Mouse (Mus musculus): ENCODE measurements around the gene Zfp362. TPM values are rescaled to one million over a fixed set of nuclear protein-coding genes. Genes with fewer than 3 reads are reported as not detected.

The Zfp362 gene
- polyA plus RNA-seq (2012; rRNA removed; ENCODE audit: low replicate concordance): 28.7 and 64.3 TPM in 2 replicates

DNA sequence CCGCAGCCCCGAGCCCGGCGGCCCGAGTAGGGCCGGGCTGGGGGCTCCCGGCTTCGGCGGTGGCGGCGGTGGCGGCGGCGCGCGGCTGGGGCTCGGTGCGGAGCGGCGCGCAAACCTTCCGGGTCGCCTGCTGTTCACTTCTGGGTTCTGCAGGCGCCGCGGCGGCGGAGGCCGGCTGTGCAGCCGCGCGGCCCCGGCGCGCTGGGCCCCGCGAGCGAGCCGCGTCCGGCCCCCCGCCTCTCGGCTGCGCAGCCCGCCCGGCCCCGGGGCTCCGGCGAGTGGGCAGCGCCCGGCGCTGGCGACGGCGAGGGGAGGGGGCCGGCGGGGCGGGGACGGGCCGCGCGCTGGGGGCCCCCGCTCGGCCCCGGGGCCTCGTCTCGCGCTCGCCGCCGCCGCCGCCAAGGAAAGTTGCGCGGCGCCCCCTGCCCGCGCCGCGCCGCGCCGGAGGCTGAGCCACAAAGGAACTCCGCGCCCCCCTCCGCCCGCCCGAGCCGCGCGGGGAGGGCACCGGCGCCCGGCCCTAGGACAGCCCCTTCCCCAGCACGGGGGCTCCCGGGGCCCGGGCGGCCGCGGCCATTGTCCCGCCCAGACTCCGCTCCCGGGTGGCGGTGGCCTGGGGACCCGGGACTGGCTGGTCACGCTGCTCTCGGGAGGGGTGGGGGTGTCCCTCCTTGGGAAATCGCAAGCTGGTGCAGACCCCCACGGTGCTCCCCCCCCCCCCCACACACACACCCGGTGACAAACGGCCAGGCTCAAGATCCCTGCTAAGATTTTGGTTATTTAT, at the start of gene Zfp362:
Zfp362 (minus strand) TSS at position 3 of the 784 bp plus-strand sequence.

GRCm38 (mm10) chr4:128755064-128755463, 50.8 kb downstream of the Zfp362 start, which contains the start of gene A3galt2:
Gene A3galt2 (plus strand): TSS chr4:128755364.

Other genes with a start within 250 kb of the Zfp362 start
- 3.0 and 3.7 TPM in 2 replicates for gene Zscan20, start 195.9 kb downstream of the Zfp362 start, polyA plus RNA-seq (2012; rRNA removed; ENCODE audit: low replicate concordance)
- gene Tlr12, start 187.4 kb downstream of the Zfp362 start, polyA plus RNA-seq (2012; rRNA removed; ENCODE audit: low replicate concordance): 3.1 and 4.7 TPM in 2 replicates
- 68.4 and 102 TPM in 2 replicates for gene Phc2, start 151.3 kb downstream of the Zfp362 start, polyA plus RNA-seq (2012; rRNA removed; ENCODE audit: low replicate concordance)
- 0.61 and 0.69 TPM in 2 replicates for gene A3galt2, start 50.7 kb downstream of the Zfp362 start, polyA plus RNA-seq (2012; rRNA removed; ENCODE audit: low replicate concordance)
- gene Trim62, start 77.5 kb upstream of the Zfp362 start, polyA plus RNA-seq (2012; rRNA removed; ENCODE audit: low replicate concordance): 6.1 and 13.2 TPM in 2 replicates
- gene Azin2, start 156.4 kb upstream of the Zfp362 start, polyA plus RNA-seq (2012; rRNA removed; ENCODE audit: low replicate concordance): 17.9 and 25.6 TPM in 2 replicates
- 94.7 and 102 TPM in 2 replicates for gene Ak2, start 185.9 kb upstream of the Zfp362 start, polyA plus RNA-seq (2012; rRNA removed; ENCODE audit: low replicate concordance)

Measured in mammary gland, adult 2 months (tissue).